Comparison of ENCODE assay signal across 20 mouse cellular contexts in genomic region chr12:75424359-75424758, GRCm38 (mm10). TPM values are rescaled to one million over a fixed set of nuclear protein-coding genes. Genes with fewer than 3 reads are reported as not detected.
A peak's percentile ranks its signal among the peaks of the same experiment; 100 is the strongest.
DNase-seq lines count a peak whose midpoint lies in the region; ATAC-seq and TF ChIP-seq lines count a peak whose summit lies in the region.
"Had no signal": no experiment of that assay in that cellular context is flagged by ENCODE, and none has a peak within 500 bp of the region (broad histone marks: within the 10 kb centered on the region; RNA-seq: fewer than 3 reads in every experiment).

No protein-coding gene starts in this region.

- WGBS in forebrain, postnatal 0 days: 57% methylated on average over 7 of the region's 7 CpGs
- WGBS in forebrain, embryonic 16.5 days: 69% methylated on average over 7 of the region's 7 CpGs
- WGBS in neural tube, embryonic 13.5 days: 45% methylated on average over 7 of the region's 7 CpGs

- no peak overlapping the region for H3K9ac ChIP-seq in forebrain, postnatal 0 days
- H3K9ac ChIP-seq in forebrain, embryonic 16.5 days (replicated peaks; ENCODE audit: low read depth, low read length): no peak overlapping the region
- H3K9ac ChIP-seq in neural tube, embryonic 13.5 days: no peak overlapping the region
- H3K9ac ChIP-seq: limb, embryonic 15.5 days; lung, embryonic 15.5 days had no signal

- no peak overlapping the region for H3K4me2 ChIP-seq in forebrain, postnatal 0 days (ENCODE audit: low read depth)
- H3K4me2 ChIP-seq in forebrain, embryonic 16.5 days (ENCODE audit: low read length): no peak overlapping the region
- H3K4me2 ChIP-seq in neural tube, embryonic 13.5 days: no peak overlapping the region
- H3K4me2 ChIP-seq: limb, embryonic 15.5 days; lung, embryonic 15.5 days had no signal

- H3K27ac ChIP-seq in forebrain, postnatal 0 days (ENCODE audit: low read depth, low read length): no peak overlapping the region
- no peak overlapping the region for H3K27ac ChIP-seq in forebrain, embryonic 16.5 days (ENCODE audit: low read length)
- H3K27ac ChIP-seq in neural tube, embryonic 13.5 days (replicated peaks): no peak overlapping the region
- H3K27ac ChIP-seq: limb, embryonic 15.5 days; lung, embryonic 15.5 days had no signal

- intact Hi-C loops in left cerebral cortex, postnatal 10 days (cut with DNase I): no loop called here
- intact Hi-C loops in left cerebral cortex, postnatal 4 days (cut with DNase I): no loop called here

- no peaks in the 10 kb centered on the region for H3K9me3 ChIP-seq in forebrain, postnatal 0 days (ENCODE audit: low read length)
- H3K9me3 ChIP-seq in forebrain, embryonic 16.5 days (ENCODE audit: control insufficient read depth, low read length): no peaks in the 10 kb centered on the region
- H3K9me3 ChIP-seq in neural tube, embryonic 13.5 days: no peaks in the 10 kb centered on the region
- H3K9me3 ChIP-seq: limb, embryonic 15.5 days; lung, embryonic 15.5 days had no signal

- no peaks in the 10 kb centered on the region for H3K27me3 ChIP-seq in forebrain, postnatal 0 days (ENCODE audit: insufficient read depth, low read length)
- no peaks in the 10 kb centered on the region for H3K27me3 ChIP-seq in forebrain, embryonic 16.5 days (replicated peaks; ENCODE audit: control insufficient read depth, insufficient read depth, low read length)
- 0 out of 2 replicates have a peak, but pooled peaks cover 3% of the 10 kb centered on the region for H3K27me3 ChIP-seq in neural tube, embryonic 13.5 days
- H3K27me3 ChIP-seq: limb, embryonic 15.5 days; lung, embryonic 15.5 days had no signal

- H3K4me3 ChIP-seq in forebrain, postnatal 0 days (ENCODE audit: low read depth, low read length): no peak overlapping the region
- H3K4me3 ChIP-seq in forebrain, embryonic 16.5 days (replicated peaks; ENCODE audit: low read length): no peak overlapping the region
- no peak overlapping the region for H3K4me3 ChIP-seq in neural tube, embryonic 13.5 days
- H3K4me3 ChIP-seq: limb, embryonic 15.5 days; lung, embryonic 15.5 days had no signal

- DNase-seq in forebrain, postnatal 0 days: peak; percentile 41
- peak; percentile 36 to 49 for DNase-seq in left cerebral cortex, postnatal 10 days (ENCODE audit: extremely low spot score in 1 of 2, low spot score in 2 of 2)
- no peak for DNase-seq in left cerebral cortex, postnatal 4 days
- DNase-seq in NIH3T3 (ENCODE audit: low read depth): peak; percentile 47
- no peak for DNase-seq in c-Kit-positive CD71-positive TER-119-positive erythroid progenitor cells, embryonic 14.5 days (ENCODE audit: low spot score)
- DNase-seq: adrenal gland, adult 2 months; heart, adult 18-20 months; kidney, adult 18-20 months; kidney, postnatal 4 days; retina, postnatal 1 day had no signal

- TF ChIP-seq CTCF in forebrain, postnatal 0 days (IDR thresholded peaks at IDR 0.05; ENCODE audit: low read depth): no peak

- peak; percentile 76 for ATAC-seq in forebrain, postnatal 0 days
- no peak for ATAC-seq in forebrain, embryonic 16.5 days
- peak; percentile 50; the same call in 1 of the 2 replicates for ATAC-seq in neural tube, embryonic 13.5 days (ENCODE audit: low read depth)
- no peak for ATAC-seq in cerebellum, adult (ENCODE audit: insufficient number of reproducible peaks, low FRiP score, low TSS enrichment)

- no peaks in the 10 kb centered on the region for H3K36me3 ChIP-seq in forebrain, postnatal 0 days (ENCODE audit: insufficient read depth)
- H3K36me3 ChIP-seq in forebrain, embryonic 16.5 days (ENCODE audit: control insufficient read depth, insufficient read depth): no peaks in the 10 kb centered on the region
- H3K36me3 ChIP-seq in neural tube, embryonic 13.5 days: no peaks in the 10 kb centered on the region
- H3K36me3 ChIP-seq: limb, embryonic 15.5 days; lung, embryonic 15.5 days had no signal

- H3K4me1 ChIP-seq in forebrain, postnatal 0 days (ENCODE audit: insufficient read depth): no peaks in the 10 kb centered on the region; the same call in 1 of the 2 replicates
- H3K4me1 ChIP-seq in forebrain, embryonic 16.5 days (replicated peaks; ENCODE audit: control insufficient read depth, insufficient read depth, low read length): no peaks in the 10 kb centered on the region
- H3K4me1 ChIP-seq in neural tube, embryonic 13.5 days (replicated peaks): 0 out of 2 replicates have a peak, but pooled peaks cover 6% of the 10 kb centered on the region
- H3K4me1 ChIP-seq: limb, embryonic 15.5 days; lung, embryonic 15.5 days had no signal

RNA-seq across cellular contexts. Expression of gene Gphb5, which starts 7.8 kb away (rescaled TPM):
- total RNA-seq in forebrain, postnatal 0 days (2014; rRNA removed): not detected in 2 replicates
- not detected in 2 replicates for polyA plus RNA-seq in forebrain, postnatal 0 days (2015; fragmentation: Nextera tagmentation; extraction: Ambion mirVana)
- not detected in 2 replicates for polyA plus RNA-seq in forebrain, embryonic 16.5 days (2015; fragmentation: Nextera tagmentation; extraction: Ambion mirVana)
- total RNA-seq in left cerebral cortex, postnatal 10 days (2021): not detected
- not detected for total RNA-seq in left cerebral cortex, postnatal 4 days (2021)
- not detected in 2 replicates for polyA plus RNA-seq in neural tube, embryonic 13.5 days (2015; fragmentation: Nextera tagmentation; extraction: Ambion mirVana)
- total RNA-seq: adrenal gland, adult 2 months; common myeloid progenitor, adult 5-6 weeks; heart, adult 18-20 months; heart, postnatal 25 days; megakaryocyte-erythroid progenitor cell, adult 5-6 weeks; MEL had no signal
- polyA plus RNA-seq: adrenal gland, adult 2 months; C2C12; limb, embryonic 15.5 days; lung, embryonic 15.5 days had no signal

Comparison
In these comparisons a context has a peak if more than half of its experiments do, and no peak if none do; other contexts are left out.
1. ATAC-seq: peak in forebrain, postnatal 0 days (single experiment) and neural tube, embryonic 13.5 days (single experiment); none in forebrain, embryonic 16.5 days (single experiment) and cerebellum, adult (single experiment).
2. DNase-seq: peak in forebrain, postnatal 0 days (single experiment), left cerebral cortex, postnatal 10 days (2 of 2) and NIH3T3 (single experiment); none in left cerebral cortex, postnatal 4 days (single experiment) and c-Kit-positive CD71-positive TER-119-positive erythroid progenitor cells, embryonic 14.5 days (single experiment).